Mouse (Mus musculus) cerebellum, adult 9-10 months (tissue): Measurements from ENCODE around the gene Gm20538.

Source experiments
- DNase-seq: peaks from one replicate; pipeline ENCODE4 v3.0.0; 2022

Gm20538 gene

DNA sequence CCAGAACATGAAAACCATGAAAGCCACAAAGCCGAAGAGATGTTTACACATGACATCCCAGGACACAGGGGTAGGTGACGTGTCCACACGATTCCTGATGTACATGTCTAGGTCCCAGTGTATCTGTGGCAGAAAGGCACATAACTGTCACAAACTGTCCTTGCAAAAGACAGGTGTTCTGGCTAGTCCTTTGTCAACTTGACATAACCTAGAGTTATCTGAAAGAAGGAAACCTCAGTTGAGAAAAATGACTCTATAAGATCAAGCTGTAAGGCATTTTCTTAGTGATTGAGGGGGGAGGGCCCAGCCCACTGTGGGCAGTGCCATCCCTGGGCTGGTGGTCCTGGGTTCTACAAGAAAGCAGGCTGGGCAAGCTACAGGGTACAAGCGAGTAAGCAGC is at the start of gene Gm20538:
Gene Gm20538, minus strand, starts transcription at position 101 of the 400 bp plus-strand sequence.
- no peak for DNase-seq

DNA sequence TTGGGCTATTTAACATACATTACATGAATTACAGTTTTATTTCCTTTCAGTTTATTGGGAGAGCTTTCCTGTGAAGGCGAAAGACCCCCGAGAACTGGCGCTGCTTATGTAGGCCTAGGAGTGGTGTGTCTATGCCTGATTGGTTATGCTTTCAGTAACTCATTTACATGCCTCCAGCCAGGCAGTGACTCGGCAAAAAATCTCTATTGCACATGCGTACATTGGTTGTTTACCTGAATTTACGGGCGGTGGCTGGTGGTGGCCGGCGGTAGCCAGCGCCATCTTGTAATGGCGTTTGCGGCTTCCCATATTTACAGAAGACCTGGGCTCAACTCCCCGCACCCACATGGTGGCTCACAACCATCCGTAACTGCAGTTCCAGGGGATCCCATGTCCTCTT is 41.5 kb upstream of the Gm20538 start:
- DNase-seq = no peak

- no peak for DNase-seq
These were observed 39.0 kb upstream of the Gm20538 start for GRCm38 (mm10) chr19:44591638-44592037.

DNA sequence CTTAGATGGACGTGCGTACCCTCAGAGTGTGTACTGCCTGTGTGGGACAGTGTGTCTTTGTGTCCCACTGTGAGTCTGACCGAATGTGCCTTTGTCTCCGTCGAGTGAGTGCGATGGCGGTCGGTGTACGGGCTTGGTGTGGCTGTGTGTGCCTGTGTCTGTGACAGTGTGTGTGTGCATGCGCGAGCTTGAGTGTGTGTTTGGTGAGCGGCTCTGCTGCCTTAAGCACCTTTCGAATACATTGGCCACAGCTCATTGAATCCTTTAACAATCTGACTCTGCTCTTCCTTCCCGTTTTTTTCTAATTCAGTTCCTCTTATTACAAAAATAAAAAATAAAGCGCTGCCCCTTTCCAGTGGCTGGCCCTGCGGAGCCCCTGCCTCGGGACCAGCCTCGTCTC is 38.4 kb upstream of the Gm20538 start:
- DNase-seq = no peak

- DNase-seq = no peak
These were observed 37.1 kb upstream of the Gm20538 start for GRCm38 (mm10) chr19:44589591-44590223.

DNA sequence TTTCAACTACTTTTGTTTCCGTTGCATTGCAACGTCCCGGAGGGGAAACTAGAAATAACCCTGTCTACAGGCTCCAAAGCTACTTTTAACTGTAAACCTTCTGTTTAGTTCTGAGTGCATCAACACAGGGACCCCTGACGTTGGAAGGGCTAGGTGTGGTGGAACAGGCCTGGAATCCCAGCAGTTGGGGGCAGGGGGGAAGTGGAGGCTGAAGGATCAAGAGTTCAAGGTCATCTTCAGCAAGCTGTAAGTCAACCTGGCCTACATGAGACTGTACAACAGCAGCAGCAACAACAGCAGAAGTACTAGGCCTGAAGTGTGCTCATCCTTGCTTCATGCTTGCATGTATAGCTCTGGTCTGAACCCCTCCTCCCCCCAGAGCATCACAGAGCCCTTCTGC is 35.4 kb upstream of the Gm20538 start:
- DNase-seq = no peak

DNA sequence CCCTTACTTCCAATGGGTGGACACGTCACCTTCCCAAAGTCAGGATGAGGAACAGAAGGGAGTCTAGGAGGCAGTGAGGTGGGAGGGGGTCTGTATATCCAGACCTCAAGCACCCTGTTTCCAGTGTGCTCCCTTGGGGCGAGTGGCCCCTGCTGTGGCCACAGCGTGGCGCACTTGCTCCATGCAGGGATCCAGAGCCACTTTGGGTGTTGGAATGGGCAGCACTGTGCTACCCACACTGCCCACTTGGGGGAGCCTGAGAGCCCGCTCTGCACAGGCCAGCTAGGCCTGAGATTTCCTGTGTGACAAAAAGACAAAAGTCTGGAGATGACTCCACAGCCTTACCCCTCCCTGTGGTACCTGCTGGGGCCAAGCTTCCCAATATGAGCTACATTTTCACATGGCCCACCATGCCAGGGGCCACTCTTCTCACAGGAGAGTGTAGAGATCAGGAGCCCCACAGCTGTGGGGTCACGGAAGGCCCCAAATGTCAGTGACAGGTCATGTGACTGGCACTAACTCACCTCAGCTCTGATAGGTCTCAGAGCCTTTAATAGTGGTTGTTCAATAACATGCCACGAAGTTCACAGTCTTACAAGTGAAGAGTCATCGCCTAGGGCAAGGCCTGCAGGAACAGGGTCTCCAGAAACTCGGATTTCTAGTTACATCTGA is 30.1 kb upstream of the Gm20538 start:
- DNase-seq = peak; percentile 82

- DNase-seq = no peak
These were observed 29.5 kb upstream of the Gm20538 start for GRCm38 (mm10) chr19:44582103-44582502.

GRCm38 (mm10) chr19:44578038-44578437 is 25.4 kb upstream of the Gm20538 start:
- DNase-seq = no peak

DNA sequence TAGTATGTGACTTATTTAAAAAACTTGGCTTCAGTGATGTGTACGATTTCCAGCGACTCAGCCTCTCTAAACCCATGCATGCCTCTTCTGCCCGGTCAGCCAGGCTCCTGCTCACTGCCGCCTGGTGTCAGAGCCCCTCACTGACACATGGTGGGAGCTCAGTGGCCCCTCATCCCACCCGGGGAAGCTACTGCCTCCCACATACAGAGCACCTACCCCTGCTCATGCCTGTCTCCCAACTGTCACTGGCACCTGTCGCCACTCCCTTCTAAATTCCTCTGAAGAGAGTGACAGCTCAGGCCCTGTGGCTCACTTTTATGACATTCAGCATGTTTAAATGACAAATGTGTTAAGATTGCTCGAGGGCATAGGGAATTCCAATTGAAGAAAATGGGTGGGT is 23.6 kb upstream of the Gm20538 start:
- no peak for DNase-seq

- DNase-seq = no peak
These were observed 15.1 kb upstream of the Gm20538 start for GRCm38 (mm10) chr19:44567763-44568162.

DNA sequence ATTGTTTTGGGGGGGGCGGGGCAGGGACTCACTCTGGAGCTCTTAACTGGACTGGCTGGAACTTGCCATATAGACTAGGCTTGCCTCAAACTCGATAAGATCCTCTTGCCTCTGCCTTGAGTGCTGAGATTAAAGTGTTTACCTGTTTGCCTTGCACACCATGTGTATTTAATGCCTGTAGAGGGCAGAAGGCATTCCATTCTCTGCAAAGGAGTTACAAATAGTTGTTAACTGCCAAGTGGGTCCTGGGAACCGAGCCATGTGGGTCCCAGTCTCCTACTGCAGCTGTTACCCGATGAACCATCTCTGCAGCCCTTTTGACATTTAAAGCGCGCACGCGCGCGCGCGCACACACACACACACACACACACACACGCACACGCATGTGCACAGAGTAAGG is 11.4 kb upstream of the Gm20538 start:
- DNase-seq = no peak

GRCm38 (mm10) chr19:44562652-44563206 is 10.1 kb upstream of the Gm20538 start, which contains the start of gene Hif1an:
Hif1an (plus strand) TSS chr19:44562850.
- DNase-seq = peak; percentile 98

DNA sequence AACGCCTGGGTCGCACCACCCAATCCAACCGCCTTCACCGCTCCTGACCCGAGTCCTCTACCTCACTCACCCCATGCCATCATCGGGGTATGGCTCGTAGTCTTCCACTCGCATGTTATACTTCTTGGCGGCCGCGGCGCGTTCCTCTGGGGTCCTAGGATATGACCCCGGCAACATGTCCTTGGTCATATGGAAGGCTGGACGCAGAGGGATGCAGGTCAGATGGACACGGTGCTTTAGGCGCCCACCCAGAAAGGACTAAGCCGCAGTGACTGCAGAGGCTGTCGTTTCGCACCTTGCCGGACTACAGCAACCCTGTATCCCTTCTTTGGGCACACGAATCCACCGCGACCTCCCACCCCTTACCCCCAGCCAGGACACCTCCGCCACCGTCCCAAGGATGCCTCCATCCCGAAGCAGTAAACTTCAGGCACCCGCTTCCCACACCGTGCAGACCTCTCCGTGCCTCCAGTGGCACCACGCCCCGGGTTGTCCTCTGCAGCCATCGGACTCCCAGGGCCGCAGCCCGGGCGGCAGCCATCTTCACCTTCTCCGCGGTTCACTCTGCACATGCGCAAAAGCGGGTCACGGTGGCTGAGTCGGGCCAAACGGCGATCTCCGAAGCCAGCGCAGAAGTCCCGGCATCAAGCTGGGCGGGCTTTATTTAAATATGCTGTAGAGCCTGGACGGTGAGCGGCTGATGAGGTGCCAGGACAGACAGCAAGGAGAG is 2.4 kb upstream of the Gm20538 start, which contains the start of gene Ndufb8:
Gene Ndufb8, minus strand, starts transcription at position 580 of the 730 bp plus-strand sequence.
- peak; percentile 94 for DNase-seq

DNA sequence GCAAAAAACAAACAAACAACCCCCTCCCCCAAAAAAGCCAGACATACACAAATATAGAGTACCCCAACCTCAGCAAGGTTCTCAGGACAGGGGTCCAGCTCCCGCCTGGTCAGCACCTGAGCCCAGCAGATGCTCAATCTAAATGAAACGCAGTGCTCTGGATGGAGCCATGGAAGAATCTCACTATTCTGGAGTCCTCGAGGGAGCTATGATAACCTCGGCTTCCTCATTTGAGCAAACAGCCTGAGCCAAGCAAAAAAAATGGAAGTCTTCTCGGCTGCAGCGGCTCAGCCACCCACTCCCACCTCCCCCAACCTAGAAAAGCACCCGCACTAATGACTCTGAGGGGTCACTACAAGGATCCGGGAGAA is 1.8 kb upstream of the Gm20538 start:
- DNase-seq = no peak

GRCm38 (mm10) chr19:44553286-44553685 is 655 bp upstream of the Gm20538 start:
- no peak for DNase-seq

DNA sequence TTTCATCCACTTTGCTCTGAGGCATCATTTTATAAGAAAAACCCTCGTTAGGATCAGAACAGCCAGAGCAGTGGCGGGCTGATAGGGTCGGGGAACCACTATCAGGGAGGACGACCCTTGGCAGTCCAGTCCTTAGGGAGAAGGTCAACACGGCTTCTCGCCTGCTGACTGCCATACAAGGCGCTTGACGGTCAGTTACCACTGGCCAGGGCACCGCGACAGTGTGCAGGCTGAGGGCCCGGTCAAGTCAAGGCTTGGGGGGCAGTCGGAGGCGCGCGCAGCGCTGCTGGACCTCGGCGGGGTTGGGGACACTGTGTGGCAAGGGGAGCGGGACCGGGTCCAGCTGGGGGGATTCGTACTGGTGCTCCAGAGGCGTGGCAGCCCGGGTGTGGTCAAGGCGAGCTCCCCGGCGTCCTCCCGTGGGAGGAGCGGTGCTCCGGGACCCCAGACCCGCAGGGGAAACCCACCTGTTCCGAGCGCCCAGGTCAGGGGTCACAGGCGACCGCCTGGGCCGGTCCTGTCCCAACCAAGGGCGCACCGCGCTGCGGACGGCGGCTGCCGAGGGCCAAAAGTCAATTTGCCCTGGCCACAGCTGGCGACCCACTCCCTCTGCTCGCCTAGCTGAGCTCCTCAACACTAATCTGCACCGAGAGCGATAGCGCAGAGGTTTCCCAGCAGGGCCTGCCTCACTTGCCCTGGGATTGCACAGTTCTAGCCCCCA is 7.2 kb downstream of the Gm20538 start, which contains the start of gene Sec31b:
Gene Sec31b, minus strand, starts transcription at position 544 of the 721 bp plus-strand sequence.
- peak; percentile 27 for DNase-seq

- peak; percentile 75 for DNase-seq
These were observed 7.9 kb downstream of the Gm20538 start for GRCm38 (mm10) chr19:44544775-44545174.

GRCm38 (mm10) chr19:44544372-44544771 is 8.3 kb downstream of the Gm20538 start:
- DNase-seq = no peak

DNA sequence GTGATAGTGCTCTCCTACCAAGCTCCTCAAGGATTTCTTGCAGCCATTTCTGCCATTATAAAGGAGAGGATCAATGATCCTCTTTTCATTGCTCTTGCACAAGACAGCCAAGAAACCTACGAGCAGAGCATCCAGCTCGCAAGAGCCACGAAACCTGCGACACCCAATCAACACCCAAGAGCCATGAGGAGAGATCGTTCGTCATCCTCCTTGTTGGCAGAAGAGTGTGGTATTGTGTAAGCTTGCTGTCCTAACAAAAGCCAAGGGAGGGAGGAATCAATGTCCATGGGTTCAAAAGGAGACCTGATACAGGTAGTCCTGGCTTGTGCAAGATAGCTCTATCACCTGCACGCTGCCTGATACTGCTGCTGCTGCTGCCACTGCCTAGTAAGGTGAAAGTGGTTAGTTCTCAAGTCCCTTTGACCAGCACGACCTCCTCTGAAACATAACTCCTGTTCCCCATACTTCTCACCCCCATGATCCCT is 9.9 kb downstream of the Gm20538 start:
- DNase-seq = no peak

GRCm38 (mm10) chr19:44537416-44537815 is 15.2 kb downstream of the Gm20538 start:
- no peak for DNase-seq

DNA sequence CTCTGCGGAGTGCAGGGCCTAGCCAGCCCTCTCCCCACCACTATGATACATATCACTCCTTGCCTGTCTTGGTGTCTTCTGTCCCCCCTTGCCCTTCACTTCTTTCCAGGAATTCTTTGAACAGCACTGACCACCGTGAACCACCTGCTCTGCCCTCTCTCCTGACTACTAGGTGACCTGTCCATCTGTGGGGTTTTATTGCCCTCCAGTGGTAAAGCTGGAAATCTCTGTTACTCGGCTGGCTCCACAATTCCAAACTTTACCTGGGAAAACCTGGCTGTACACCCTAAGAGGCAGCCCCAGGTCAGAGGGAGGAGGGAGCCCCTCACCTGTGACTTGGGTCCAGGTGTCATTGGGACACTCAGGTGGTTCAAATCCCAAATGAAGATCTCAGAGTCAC is 17.3 kb downstream of the Gm20538 start:
- DNase-seq = no peak

GRCm38 (mm10) chr19:44530018-44530417 is 22.6 kb downstream of the Gm20538 start:
- no peak for DNase-seq
